Mouse (Mus musculus): Measurements from ENCODE around the gene Bdh2. TPM values are rescaled to one million over a fixed set of nuclear protein-coding genes. Genes with fewer than 3 reads are reported as not detected.
A peak's percentile ranks its signal among the peaks of the same experiment; 100 is the strongest.

The Bdh2 gene
- polyA plus RNA-seq, 1 experiment, result 2.7 TPM

DNA sequence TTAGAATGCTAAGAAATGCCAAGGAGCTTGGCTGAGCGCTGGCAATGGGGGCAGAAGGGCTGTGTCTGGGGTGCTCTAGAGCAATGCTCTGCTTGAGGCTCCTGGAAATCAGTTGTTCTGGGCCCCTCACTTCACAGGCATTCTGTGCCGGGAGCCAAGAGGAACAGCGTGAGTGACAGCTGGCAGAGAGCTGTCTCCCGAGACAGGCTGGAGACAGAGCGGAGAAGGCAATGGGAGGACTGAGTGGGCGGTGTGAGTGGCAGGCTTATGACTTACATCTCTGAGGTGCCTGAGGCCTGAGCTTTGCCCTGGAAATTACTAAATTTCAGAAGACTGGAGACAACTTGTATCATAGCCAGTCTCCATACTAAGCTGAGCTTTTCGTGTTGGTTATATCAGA is 12.7 kb downstream of the Bdh2 start:
- no peak for DNase-seq (ENCODE audit: extremely low spot score in 1 of 2, low spot score in 1 of 2)

DNA sequence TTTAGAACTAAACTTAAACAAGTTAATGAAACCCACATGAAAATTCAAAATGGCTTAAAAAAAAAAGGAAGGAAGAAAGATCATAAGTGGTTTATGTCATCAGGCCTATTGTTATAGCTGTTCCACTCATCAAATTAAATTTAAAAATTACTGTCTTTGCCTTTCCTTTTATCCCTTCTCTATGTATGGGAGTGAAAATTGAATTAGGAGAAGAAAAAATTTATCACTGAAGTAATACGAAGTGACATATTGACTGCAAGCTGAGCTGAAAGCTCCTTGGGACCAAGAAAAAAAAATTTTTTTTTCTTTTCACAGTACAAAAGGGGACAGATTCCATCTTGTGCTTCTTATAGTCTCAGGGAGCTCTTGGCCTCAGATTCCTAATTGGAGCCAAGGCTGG is 14.5 kb downstream of the Bdh2 start:
- no peak for DNase-seq (ENCODE audit: extremely low spot score in 1 of 2, low spot score in 1 of 2)

DNA sequence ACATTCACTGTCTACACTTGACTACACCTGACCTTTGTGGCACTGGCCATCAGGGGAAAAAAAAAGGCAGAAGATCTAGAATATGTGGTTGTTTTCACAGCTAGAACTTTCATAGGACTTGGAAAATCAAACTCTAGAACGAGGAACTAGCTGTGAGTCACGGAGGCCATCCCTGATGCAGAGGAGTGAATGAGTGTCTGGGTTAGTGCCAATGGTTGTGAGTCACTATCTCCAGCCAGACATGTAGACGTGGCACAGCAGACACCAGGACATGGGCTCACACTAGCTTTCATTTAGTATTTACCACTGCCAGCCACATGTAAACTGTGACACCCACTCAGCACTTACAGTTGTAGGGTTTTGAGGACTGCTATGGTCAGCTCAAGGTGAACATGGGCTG is 17.5 kb downstream of the Bdh2 start:
- DNase-seq (ENCODE audit: extremely low spot score in 1 of 2, low spot score in 1 of 2), result peak; percentile 24 to 71

DNA sequence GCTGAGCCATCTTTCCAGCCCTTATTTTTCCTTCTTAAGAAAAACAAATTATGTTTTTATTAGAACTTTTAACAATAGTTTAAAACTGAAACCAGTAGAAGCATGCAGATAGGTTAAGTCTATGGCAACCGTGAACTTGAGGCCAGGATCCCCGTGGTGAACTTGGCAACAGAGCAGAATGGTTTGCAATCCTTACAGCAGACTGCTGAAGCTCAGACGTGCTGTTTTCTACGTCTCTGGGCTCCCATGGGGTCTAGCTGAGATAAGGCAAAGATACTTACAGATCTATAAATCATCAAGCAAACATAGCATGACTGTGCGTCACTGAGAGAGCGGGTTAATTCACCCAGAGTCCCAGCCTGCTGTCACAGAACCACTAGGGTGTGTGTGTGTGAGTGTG is 19.1 kb downstream of the Bdh2 start:
- DNase-seq (ENCODE audit: extremely low spot score in 1 of 2, low spot score in 1 of 2), result no peak

DNA sequence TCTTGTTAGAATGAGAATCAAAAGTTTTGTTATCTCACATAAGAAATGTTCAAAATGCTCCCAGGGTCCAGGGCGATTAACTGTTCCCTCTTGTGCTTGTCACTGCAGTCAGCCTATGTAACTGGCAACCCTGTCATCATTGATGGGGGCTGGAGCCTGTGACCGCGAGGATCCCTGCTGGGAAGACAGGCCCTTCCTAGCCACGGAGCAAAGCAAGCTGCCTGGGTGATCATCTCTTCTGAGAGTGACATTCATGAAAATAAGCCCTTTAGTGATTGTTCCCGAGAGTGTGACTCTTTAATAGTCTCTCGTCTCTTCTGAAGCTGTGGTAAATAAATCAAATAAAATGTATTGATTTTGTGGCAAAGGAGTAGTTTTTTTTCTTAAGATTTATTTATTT is 23.0 kb downstream of the Bdh2 start:
- DNase-seq (ENCODE audit: extremely low spot score in 1 of 2, low spot score in 1 of 2), result no peak

DNA sequence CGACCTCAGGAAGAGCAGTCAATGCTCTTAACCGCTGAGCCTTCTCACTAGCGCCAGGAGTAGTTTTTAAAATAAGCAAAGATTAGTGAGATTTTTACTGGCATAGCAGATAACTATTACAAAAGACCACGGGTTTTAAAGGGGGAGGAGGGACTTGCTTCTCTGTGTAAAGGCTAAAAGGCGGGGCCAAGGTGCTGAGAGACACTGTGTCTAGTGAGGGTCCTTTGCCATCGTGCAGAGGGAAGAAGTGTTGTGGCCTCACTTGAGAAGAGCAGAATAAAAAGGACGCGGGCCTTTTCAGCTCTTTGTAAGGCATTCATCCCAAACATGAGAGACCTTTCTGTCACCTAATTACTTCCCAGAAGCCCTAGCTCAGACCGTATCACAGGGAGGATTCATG is 23.5 kb downstream of the Bdh2 start:
- DNase-seq (ENCODE audit: extremely low spot score in 1 of 2, low spot score in 1 of 2), result no peak

DNA sequence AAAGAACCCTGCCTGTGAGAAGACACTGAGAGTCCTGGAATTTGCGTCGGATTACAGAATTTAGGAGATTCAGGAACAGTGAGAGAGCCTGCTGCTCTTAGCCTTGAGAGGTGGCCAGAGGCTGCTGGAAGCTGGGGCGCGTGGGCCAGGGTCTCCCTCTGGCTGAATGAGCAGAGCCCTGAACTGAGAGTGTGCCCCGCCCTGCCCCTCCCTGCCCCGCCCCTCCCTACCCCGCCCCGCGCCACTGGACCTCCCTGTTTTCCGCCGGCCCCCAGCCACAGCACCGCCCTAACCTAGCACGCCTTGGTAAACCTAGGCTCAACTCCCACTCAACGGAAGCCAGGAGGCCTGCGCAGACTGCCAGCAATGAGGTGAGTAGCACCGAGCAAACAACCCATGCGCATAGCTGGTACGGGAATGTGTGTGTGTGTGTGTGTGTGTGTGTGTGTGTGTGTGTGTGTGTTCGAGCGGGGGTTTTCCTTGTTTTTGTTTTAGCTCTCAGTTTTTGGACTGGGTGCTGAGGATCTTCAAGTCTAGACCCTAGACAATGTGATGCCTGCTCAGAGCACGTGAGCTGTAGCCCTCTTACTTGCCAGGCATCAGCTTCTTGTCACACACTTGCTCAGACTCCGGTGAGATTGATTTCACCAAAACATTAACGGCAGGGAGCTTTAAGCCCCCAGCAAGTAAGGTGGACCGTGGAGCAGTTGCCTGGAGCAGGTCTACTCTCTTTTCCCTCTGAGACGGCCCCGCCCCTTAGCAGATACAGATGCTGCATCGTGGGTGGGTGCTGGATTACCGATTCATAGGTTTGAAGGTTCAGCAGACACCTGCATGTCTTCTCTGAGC is 26.6 kb downstream of the Bdh2 start, which contains the start of gene Slc9b2:
Gene Slc9b2, plus strand, starts transcription at position 290 of the 849 bp plus-strand sequence.
- DNase-seq (ENCODE audit: extremely low spot score in 1 of 2, low spot score in 1 of 2), result no peak

DNA sequence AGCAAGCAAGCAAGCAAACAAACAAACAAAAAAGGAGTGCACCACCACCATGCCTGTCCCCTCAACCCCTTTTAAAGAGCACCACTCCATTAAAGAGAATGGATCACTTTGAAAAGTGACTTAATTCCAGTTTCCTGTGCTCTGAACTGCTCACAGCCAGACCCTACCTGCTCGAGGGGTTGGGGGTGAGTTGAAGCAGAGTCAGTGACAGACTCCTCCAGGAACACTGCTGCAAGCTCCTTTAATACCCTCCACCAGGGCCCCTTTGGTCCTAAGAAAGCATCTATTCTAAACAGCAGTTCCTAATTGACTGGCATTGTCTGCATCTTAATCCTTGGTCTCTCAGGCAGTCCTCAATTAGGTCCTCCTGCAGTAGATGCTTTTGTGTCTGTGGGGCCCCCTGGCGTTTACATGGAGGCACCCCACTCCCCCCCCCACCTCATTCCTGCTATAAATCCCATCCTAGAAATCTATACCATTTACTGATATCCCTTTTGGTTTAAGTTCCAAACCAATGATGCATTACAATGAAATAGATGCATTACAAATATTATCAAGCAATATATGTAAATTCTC is 32.0 kb downstream of the Bdh2 start:
- DNase-seq (ENCODE audit: extremely low spot score in 1 of 2, low spot score in 1 of 2), result no peak

DNA sequence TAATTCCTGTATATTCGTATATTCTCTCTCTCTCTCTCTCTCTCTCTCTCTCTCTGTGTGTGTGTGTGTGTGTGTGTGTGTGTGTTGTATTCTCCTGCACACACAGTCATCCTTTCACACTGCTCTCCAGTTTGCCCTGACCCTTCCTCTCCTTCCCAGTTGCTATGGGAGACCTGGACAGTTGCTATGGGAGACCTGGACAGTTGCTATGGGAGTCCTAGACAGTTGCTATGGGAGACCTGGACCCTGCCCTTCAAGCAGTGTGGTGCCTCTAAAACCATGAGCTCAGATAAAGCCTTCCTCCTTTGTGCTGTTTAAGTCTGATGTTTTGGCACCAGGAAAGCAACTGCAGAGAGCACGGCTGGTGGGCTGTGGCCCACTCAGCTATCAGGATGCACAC is 32.7 kb downstream of the Bdh2 start:
- no peak for DNase-seq (ENCODE audit: extremely low spot score in 1 of 2, low spot score in 1 of 2)

DNA sequence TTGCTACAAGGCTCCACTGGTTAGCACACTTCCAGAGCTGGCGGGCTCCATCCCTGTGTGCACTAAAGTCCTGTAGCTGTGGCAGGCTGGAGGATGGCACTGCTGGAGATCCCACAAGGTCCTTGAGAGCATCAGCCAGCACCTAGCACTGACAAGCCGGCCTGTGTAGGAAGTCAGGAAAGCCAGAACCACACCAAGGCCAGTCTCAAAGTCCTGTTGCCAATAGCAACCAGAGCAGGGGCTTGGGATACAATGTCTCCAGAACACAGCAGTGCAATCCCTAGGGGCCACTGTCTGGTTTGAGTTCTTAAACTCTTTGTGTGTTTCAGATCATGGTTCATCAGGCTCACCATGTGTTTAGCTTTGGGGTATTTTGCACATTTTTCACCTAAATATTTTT is 33.8 kb downstream of the Bdh2 start:
- no peak for DNase-seq (ENCODE audit: extremely low spot score in 1 of 2, low spot score in 1 of 2)

DNA sequence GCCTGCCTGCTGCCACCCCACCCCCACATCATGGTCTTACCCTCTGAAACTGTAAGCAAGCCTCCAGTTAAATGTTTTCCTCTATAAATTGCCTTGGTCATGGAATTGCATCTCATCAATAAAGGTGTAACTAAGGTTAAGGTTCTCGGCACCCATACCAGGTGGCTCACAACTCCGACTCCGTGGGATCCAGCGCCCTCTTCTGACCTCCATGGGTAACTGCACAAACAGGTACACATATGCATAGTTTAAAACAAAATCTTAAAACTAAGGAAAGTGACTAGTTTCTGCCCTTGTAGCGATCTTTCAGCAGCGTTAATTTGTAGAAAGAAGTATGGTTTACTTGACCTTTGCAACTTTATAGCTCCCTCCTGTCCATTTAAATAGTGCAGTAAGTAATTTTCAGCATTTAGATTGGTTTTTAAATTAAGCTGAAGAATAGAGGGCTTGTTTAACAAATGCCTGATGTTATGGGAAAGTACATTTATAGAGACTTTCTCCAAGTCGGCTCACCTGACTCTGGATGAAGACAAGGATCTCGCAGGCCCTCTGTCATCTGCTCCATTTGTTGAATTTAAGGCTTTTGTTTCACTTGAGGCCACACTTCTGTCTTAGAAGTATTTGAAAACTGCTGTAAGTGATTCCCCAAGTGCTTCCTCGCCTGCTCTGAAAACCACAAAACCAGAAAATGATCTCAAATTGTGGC is 34.9 kb downstream of the Bdh2 start:
- DNase-seq (ENCODE audit: extremely low spot score in 1 of 2, low spot score in 1 of 2), result no peak

DNA sequence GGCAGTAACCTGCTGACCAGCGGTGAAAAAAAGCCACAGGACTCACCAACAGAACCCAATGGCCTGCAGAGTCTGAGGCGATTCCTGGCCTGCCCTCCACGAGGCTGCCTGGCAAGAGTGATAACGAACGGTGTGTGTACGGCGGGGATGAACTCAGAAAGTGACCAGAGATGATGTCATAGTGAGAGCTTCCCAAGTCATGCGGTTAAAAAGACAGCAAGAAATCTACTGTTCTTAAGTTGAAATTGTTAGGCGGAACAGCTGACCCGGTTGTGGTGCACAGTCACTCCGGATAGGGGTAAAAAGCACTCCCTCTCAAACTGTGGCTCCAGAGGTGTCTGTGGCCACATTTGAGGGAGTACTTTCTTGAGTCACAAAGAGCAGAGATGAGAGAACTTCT is 37.3 kb downstream of the Bdh2 start:
- DNase-seq (ENCODE audit: extremely low spot score in 1 of 2, low spot score in 1 of 2), result no peak

DNA sequence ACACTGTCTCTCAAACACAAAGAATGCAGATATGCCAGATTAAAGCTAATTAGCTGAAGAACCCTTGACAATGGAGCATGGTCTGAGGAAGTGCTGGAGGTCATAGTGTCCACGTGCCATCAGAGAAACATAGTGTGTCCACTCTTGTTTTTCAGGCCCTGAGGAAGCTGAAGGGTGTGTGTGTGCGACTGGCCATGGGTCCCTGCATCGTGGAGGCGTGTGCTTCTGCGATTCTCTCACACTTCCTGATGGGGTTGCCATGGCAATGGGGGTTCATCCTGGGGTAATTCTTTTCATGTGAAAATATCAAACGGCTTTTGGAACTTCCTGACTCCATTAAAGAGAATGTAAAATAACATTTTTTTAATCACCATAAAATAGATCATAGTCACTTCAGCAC is 43.3 kb downstream of the Bdh2 start:
- DNase-seq (ENCODE audit: extremely low spot score in 1 of 2, low spot score in 1 of 2), result peak in 1 of 2 experiments; percentile 16

DNA sequence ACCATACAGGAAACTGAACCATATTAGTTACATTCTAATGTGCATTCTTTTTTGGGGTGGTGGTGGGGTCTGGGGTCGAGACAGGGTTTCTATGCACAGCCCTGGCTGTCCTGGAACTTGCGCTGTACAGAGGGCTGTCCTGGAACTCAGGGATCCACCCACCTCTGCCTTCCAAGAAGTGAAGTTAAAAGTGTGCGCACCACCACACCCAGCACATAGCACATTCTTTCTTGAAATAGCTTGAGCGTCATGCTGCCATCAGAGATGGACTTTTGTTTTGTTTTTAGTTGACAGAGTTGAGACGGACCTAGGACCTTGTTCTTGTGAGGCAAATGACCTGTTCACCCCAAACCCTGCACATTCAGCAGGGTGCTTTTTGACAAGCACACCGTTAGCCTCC is 46.2 kb downstream of the Bdh2 start:
- no peak for DNase-seq (ENCODE audit: extremely low spot score in 1 of 2, low spot score in 1 of 2)

DNA sequence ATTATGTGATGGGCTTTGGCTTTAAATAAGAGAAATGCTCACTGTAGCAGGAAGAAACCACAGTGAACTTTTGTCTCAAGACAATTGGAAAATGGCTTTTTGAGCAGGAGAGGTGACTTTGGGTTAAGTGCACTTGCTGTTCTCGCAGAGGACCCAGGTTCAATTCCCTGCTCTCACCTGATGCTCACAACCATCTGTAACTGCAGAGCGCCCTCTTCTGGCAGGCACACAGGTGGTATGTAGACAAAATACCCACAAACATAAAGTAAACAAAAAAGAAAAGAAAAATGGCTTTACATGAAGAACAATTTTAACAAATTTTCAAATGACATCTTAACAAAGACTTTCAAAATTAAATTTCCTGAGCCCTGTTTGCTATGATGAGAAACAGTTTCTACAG is 46.6 kb downstream of the Bdh2 start:
- DNase-seq (ENCODE audit: extremely low spot score in 1 of 2, low spot score in 1 of 2), result no peak

DNA sequence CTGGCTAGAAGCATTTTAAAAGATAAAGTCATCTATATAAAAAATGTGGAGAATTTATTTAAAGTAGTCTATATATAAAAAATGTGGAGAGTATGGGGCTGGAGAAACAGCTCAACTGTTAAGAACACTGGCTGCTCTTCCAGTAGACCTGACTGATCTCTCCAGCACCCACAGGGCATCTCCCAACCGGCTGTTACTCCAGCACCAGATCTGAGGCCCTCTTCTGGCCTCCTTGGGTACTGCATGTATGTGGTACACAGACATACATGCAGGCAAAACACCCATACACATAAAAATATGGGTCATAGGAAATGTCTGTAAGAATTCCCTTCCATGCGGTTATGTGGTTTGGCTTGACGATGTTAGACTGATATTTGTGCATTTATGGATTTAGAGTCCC is 47.5 kb downstream of the Bdh2 start:
- DNase-seq (ENCODE audit: extremely low spot score in 1 of 2, low spot score in 1 of 2), result peak in 1 of 2 experiments; percentile 34

DNA sequence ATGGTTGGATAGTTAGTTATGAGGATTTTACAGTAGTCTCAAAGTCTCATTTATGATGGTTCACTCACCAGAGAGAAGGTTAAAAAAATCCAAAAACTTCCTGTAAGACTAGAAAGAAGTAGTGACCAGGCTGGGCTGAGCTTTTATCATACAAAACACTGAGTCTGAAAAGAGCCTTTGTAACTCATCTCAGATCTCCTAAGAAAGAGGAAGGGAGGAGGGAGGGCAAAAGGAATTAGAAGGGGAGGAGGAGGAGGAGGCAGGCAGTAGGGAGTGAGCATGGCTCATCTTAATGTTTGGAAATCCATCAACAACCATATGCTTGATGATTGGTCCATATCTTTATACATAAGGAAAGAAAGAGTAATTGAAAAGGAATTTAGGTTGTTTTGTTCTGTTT is 51.7 kb downstream of the Bdh2 start:
- DNase-seq (ENCODE audit: extremely low spot score in 1 of 2, low spot score in 1 of 2), result no peak

DNA sequence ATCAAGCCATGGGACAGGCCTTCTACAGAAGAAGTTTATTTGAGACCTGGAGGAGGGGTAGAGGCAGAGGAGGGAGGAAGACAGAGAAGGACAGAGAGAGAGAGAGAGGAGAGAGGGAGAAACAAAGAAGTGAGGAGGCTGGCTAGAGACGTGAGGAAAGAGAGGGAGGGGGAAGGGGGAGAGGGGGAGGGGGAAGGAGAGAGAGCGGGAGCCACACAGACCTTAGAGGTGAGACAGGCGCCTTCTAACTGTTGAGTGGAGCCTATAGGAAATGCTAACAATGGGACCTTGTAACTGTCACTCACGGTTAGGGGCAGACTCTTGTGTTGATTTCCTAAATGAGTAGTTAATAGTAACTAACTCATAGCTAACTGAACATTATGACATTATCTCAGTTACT is 52.7 kb downstream of the Bdh2 start:
- DNase-seq (ENCODE audit: extremely low spot score in 1 of 2, low spot score in 1 of 2), result no peak

DNA sequence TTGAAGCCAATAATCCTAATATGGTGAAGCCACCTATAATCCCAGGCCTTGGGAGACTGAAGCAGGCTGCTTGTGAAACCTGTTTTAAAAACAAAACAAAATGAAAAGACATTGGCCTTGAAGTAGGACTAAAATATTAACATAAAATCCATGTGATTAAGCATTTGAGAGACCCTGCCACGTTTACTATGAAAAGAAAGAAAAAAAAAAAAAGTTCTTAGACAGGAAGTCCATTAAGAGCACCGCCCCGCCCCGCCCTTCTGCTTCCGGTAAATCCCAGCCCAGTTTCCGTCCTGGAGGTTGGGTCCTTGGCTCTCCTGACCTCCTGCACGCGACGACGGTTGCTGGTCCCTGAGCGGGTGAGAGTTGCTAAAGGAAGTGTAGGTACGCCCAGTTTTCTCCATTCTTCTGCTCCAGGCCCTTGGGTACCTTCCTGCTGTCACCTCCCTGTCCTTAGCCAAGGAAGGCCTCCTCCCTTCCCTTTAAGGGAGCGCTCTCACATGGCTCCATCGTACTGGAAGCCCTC is 66.8 kb downstream of the Bdh2 start, which contains the start of gene Slc9b1:
Gene Slc9b1, plus strand, starts transcription at position 291 of the 526 bp plus-strand sequence.
- DNase-seq (ENCODE audit: extremely low spot score in 1 of 2, low spot score in 1 of 2), result no peak

DNA sequence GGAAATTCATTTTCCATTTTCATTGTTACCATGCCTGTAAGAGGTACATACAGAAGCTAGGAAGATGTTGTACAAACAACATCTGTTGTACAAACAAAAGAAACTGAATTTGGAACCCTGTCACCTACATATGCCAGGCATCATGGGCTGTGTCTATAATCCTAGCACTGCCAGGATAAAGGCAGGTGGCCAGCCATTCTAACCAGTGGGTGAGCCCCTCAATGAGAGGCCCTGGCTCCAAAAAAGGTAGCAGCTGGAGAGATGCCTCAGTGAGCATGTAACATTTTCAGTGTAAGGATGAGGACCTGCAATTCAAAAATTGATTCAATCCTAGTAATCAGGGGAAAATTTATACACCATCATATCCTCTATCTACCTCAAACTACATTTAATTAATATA is 68.0 kb downstream of the Bdh2 start:
- DNase-seq (ENCODE audit: extremely low spot score in 1 of 2, low spot score in 1 of 2), result no peak

DNA sequence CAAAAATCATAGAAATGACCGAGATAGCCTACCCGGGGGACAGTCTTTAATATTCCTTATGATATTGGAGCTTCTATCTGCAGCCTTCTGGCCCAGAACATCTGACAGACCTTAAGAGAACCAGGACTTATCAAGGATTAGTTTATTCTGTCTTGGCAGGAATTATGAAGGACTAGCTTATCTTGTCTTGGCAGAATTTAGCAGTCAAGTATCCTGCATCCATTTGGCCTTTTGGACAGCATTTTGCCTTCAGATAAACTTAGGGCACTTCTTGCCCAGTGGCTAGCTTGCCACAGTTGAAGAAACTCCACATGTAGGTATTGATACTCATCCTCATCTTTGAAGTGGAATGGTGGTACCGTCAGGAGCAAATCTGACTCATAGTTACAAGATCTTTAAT is 70.8 kb downstream of the Bdh2 start:
- no peak for DNase-seq (ENCODE audit: extremely low spot score in 1 of 2, low spot score in 1 of 2)
